Mouse (Mus musculus): ENCODE measurements at regions not wholly inside any gene's neighbourhood (a gene's known extent, or its start where the extent isn't known, plus 50 kb on each side); places are given as distances from the start of the nearest gene placed in this dataset.

DNA sequence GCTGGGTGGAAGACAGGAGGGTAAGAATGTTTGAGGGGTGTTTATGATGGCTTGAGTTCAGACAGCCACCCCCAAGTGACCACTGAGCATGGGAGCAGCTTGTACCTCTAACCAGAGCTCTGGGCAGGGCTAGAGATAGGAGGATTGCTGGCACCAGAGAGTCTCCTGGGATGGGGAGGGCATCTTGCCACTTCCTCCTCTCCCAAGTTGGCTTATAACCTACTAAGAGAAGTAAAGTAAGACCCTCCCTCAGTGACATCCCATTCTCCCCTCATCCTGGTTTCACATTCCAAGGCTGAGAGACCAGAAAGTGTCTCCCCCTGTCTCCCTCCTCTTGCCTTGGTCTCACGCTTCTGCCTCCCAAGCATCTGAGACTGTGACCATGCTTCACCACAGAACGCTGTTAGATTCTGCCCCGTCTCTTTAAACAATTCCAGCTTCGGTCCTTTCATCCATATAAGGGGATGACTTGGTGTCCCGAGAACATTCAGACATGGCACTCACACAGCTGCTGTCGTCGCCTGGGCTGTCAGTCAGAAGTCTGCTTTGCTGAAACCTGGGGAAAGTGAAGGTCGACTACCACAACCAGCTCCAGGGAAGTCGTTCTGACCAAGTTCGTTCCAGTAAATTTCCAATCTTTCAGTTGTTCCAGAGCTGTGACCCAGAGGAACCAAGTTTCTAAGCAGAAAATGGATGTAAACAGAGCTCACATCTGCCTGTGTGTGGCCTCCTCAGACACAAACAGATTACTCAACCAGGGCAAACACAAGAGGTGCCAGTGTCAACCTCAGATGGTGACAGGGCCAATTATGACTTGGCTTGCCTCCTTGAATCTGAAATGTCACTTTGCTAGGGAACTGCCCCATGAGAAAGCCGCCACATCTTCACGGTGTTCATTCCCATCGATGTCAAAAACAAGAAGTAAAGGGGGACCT, 85.3 kb upstream of the Rbms3 start:
- no peak overlapping the region for H3K27ac ChIP-seq
- H3K36me3 ChIP-seq (replicated peaks): no peaks in the 10 kb centered on the region
- H3K27me3 ChIP-seq (ENCODE audit: poor library complexity, severe bottlenecking): no peaks in the 10 kb centered on the region
- WGBS: 91% methylated on average over 13 of the region's 13 CpGs
- no peak for DNase-seq (ENCODE audit: extremely low spot score, low spot score)
- H3K9me3 ChIP-seq: no peaks in the 10 kb centered on the region
- no peaks in the 10 kb centered on the region for H3K4me1 ChIP-seq
- H3K4me3 ChIP-seq: no peak overlapping the region

DNA sequence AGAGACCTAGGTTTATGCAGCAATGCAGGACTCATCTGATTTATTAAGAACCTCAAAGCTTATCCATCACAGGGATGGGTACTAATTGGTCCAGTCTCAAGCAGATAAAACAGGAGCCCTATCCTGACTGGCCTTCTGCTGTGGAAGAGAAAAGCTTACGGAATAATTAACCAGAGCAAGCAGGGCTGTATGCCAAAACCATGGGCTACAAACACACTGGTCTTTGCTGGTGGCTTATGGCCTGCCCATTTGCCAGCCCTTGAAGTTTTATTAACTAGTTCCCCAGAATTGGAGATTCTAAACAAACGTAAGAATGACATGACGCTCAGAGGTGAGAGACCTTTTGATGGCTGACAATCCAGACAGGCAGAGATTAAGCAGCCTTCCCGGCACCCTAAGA, 83.4 kb upstream of the Rbms3 start:
- H3K27me3 ChIP-seq (ENCODE audit: poor library complexity, severe bottlenecking): no peaks in the 10 kb centered on the region
- H3K4me1 ChIP-seq: no peaks in the 10 kb centered on the region
- no peak overlapping the region for H3K27ac ChIP-seq
- H3K36me3 ChIP-seq (replicated peaks): no peaks in the 10 kb centered on the region
- no peak for DNase-seq (ENCODE audit: extremely low spot score, low spot score)
- WGBS: 91% methylated on average over 4 of the region's 4 CpGs
- H3K4me3 ChIP-seq: no peak overlapping the region
- H3K9me3 ChIP-seq: no peaks in the 10 kb centered on the region

DNA sequence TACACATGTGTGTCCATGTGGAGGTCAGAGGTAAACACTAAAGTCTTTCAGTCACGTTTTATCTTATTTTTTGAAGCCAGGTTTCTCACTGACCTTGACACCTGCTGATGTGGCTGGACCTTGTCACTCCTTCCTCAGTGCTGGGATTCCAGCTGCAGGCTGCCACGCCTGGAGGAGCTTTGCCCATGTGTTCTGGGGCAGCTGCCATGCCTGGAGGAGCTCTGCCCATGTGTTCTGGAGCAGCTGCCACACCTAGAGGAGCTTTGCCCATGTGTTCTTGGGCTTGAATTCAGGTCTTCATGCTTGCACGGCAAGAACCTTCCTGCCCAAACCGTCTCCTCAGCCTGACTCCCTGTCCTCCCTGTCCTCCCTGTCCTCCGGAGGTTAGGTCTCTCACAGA, 82.1 kb upstream of the Rbms3 start:
- Histone ChIP-seq H3K27ac (no peak overlapping the region), H3K36me3 (replicated peaks) (no peaks in the 10 kb centered on the region), H3K27me3 (ENCODE audit: poor library complexity, severe bottlenecking) (no peaks in the 10 kb centered on the region), H3K9me3 (no peaks in the 10 kb centered on the region), H3K4me3 (no peak overlapping the region), H3K4me1 (no peaks in the 10 kb centered on the region)
- DNase-seq (ENCODE audit: extremely low spot score, low spot score): no peak
- 87% methylated on average over 5 of the region's 5 CpGs for WGBS

DNA sequence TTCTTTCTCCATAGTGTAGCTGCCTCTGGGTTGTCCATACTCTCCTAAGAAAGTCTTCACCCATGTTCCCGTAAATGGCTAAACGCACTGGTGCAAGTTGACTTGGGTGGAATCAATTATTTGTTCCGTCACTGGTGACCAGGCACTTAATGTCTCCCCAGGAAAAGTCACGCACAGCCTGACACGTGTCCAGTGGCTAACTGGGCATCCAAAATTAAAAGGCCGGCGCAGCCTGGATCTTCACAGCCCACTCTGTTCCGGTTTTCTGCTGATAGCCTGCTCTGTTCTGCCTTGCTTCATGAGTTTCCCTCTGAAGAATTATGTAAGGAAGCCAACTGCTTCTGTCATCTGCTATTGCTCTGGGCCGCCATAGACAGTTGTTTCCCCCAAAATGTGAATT, 81.3 kb upstream of the Rbms3 start:
- Histone ChIP-seq H3K9me3 (no peaks in the 10 kb centered on the region), H3K4me1 (no peaks in the 10 kb centered on the region), H3K27me3 (ENCODE audit: poor library complexity, severe bottlenecking) (no peaks in the 10 kb centered on the region), H3K27ac (no peak overlapping the region), H3K4me3 (no peak overlapping the region), H3K36me3 (replicated peaks) (no peaks in the 10 kb centered on the region)
- DNase-seq (ENCODE audit: extremely low spot score, low spot score): no peak
- 92% methylated on average over 9 of the region's 9 CpGs for WGBS

DNA sequence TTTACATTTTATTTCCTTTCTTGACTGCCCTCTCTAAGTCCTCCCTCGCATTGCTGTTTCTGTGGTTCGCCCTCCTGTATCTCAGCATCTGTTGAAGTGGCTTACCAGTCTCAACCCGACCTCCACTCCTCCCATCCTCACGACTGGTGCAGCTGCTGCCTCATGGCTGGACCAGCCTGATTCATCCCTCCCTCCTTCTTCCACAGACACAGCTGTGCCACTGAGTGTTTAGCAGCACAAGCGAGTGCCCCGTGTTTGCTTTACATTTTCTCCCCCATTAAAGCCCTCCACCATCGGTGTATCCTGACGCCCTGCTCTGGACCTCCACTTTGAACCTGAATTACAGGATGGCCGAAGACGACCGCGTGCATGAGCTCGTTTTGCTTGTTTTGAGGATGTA, 80.0 kb upstream of the Rbms3 start:
- no peaks in the 10 kb centered on the region for H3K9me3 ChIP-seq
- no peaks in the 10 kb centered on the region for H3K27me3 ChIP-seq (ENCODE audit: poor library complexity, severe bottlenecking)
- no peaks in the 10 kb centered on the region for H3K4me1 ChIP-seq
- no peak for DNase-seq (ENCODE audit: extremely low spot score, low spot score)
- no peaks in the 10 kb centered on the region for H3K36me3 ChIP-seq (replicated peaks)
- WGBS: 93% methylated on average over 13 of the region's 13 CpGs
- no peak overlapping the region for H3K27ac ChIP-seq
- no peak overlapping the region for H3K4me3 ChIP-seq

GRCm38 (mm10) chr9:117693001-117693400, 63.3 kb upstream of the Rbms3 start:
- DNase-seq (ENCODE audit: extremely low spot score, low spot score): no peak
- Histone ChIP-seq H3K36me3 (replicated peaks) (no peaks in the 10 kb centered on the region), H3K27me3 (ENCODE audit: poor library complexity, severe bottlenecking) (no peaks in the 10 kb centered on the region), H3K4me3 (no peak overlapping the region), H3K4me1 (no peaks in the 10 kb centered on the region), H3K27ac (no peak overlapping the region), H3K9me3 (peaks cover 5% of the 10 kb centered on the region; the same call in 1 of the 2 replicates)
- WGBS: 91% methylated on average over 8 of the region's 8 CpGs

GRCm38 (mm10) chr9:117692486-117692885, 62.8 kb upstream of the Rbms3 start:
- Histone ChIP-seq H3K27ac (no peak overlapping the region), H3K9me3 (peaks cover 5% of the 10 kb centered on the region; the same call in 1 of the 2 replicates), H3K36me3 (replicated peaks) (no peaks in the 10 kb centered on the region), H3K4me3 (no peak overlapping the region), H3K27me3 (ENCODE audit: poor library complexity, severe bottlenecking) (no peaks in the 10 kb centered on the region), H3K4me1 (no peaks in the 10 kb centered on the region)
- no peak for DNase-seq (ENCODE audit: extremely low spot score, low spot score)
- WGBS: 58% methylated on average over 9 of the region's 9 CpGs

- WGBS: 82% methylated on average over 4 of the region's 4 CpGs
- H3K27ac ChIP-seq: no peak overlapping the region
- H3K27me3 ChIP-seq (ENCODE audit: poor library complexity, severe bottlenecking): no peaks in the 10 kb centered on the region
- DNase-seq (ENCODE audit: extremely low spot score, low spot score): no peak
- H3K36me3 ChIP-seq (replicated peaks): no peaks in the 10 kb centered on the region
- peaks cover 5% of the 10 kb centered on the region; the same call in 1 of the 2 replicates for H3K9me3 ChIP-seq
- H3K4me1 ChIP-seq: no peaks in the 10 kb centered on the region
- no peak overlapping the region for H3K4me3 ChIP-seq
Measured at GRCm38 (mm10) chr9:117689946-117690345, 60.2 kb upstream of the Rbms3 start.
